Mouse (Mus musculus) hindbrain, embryonic 14.5 days (tissue): ENCODE measurements around the gene Shroom2. TPM values are rescaled to one million over a fixed set of nuclear protein-coding genes. Genes with fewer than 3 reads are reported as not detected.

Source experiments
- ATAC-seq: fragments of 200-750 bp; cut with Nextera tagmentation; 2 replicates; pipeline ENCODE4 v1.8.0; 2017; ENCODE audit warnings: moderate number of reproducible peaks, mild to moderate bottlenecking, moderate TSS enrichment, moderate library complexity; ENCODE audit not compliant: low FRiP score
- DNase-seq: peaks from one replicate; pipeline ENCODE4 v3.0.0-alpha.2; 2015; ENCODE audit warnings: low spot score
- H3K27ac ChIP-seq: fragments of 300-500 bp; sonication (generic); 2 replicates; pipeline ENCODE4 v1.5.1; 2014; ENCODE audit warnings: mild to moderate bottlenecking, moderate library complexity
- H3K27me3 ChIP-seq: fragments of 300-500 bp; sonication (generic); 2 replicates; pipeline ENCODE4 v1.6.1; 2014; ENCODE audit warnings: mild to moderate bottlenecking, low read length, mixed read lengths; ENCODE audit not compliant: control insufficient read depth, insufficient read depth
- H3K36me3 ChIP-seq: fragments of 300-500 bp; sonication (generic); replicated peaks from 2 replicates; pipeline ENCODE4 v1.6.1; 2014; ENCODE audit not compliant: control insufficient read depth, insufficient read depth
- H3K4me1 ChIP-seq: fragments of 300-500 bp; sonication (generic); replicated peaks from 2 replicates; pipeline ENCODE4 v1.6.1; 2014; ENCODE audit warnings: antibody characterized with exemption, low read length, mixed read lengths; ENCODE audit not compliant: control insufficient read depth, insufficient read depth
- H3K4me2 ChIP-seq: fragments of 300-500 bp; sonication (generic); replicated peaks from 2 replicates; pipeline ENCODE4 v1.6.1; 2014; ENCODE audit warnings: mild to moderate bottlenecking, moderate library complexity
- H3K4me3 ChIP-seq: fragments of 300-500 bp; sonication (generic); replicated peaks from 2 replicates; pipeline ENCODE4 v1.5.1; 2014; ENCODE audit warnings: mild to moderate bottlenecking, low read length
- H3K9ac ChIP-seq: fragments of 300-500 bp; sonication (generic); 2 replicates; pipeline ENCODE4 v1.6.1; 2014
- H3K9me3 ChIP-seq: fragments of 300-500 bp; sonication (generic); 2 replicates; pipeline ENCODE4 v1.6.1; 2016; ENCODE audit warnings: low read length; ENCODE audit not compliant: control insufficient read depth
- WGBS: fragments of 180-500 bp; shearing (Covaris S2); extraction: QIAGEN DNeasy Blood & Tissue Kit; methylation state at CpG from one replicate; pipeline ENCODE4 v1.1.7; 2014; 5-methylcytosine and 5-hydroxymethylcytosine counted together
- polyA plus RNA-seq: library from polyadenylated mRNA; unstranded; fragments of >200 nt; fragmentation: Nextera tagmentation; extraction: Ambion mirVana; gene quantifications from 2 replicates; pipeline ENCODE4 v1.2.1, GENCODE M21; 2014

Gene Shroom2
- polyA plus RNA-seq, 1 experiment from 2014 or later: 133 TPM

GRCm38 (mm10) chrX:152657363-152658036 lies 111.8 kb downstream of the Shroom2 start:
- Histone ChIP-seq H3K36me3 (no peaks in the 10 kb centered on the region), H3K27me3 (peaks cover 60% of the 10 kb centered on the region), H3K4me2 (no peak overlapping the region), H3K4me3 (no peak overlapping the region), H3K27ac (no peak overlapping the region), H3K9me3 (no peaks in the 10 kb centered on the region), H3K4me1 (no peaks in the 10 kb centered on the region), H3K9ac (no peak overlapping the region)
- ATAC-seq (no peak), DNase-seq (no peak)
- 36% methylated on average over 4 of the region's 4 CpGs for WGBS

DNA sequence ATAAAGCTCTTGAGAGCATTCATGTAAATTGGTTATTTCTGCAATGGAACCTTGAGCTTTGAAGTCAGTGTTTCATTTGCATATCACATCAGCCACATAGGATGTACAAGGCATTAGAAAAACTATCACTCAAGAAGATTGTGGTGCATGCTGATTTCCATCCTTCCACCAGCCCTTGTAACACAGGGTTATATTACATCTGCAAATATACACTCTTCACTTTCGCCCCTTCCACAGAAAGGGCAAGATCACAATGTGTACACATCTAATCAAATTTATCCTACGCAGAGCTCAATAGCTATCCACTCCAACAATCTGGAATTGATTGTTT lies 112.7 kb downstream of the Shroom2 start:
- peaks cover 63% of the 10 kb centered on the region for H3K27me3 ChIP-seq
- no peak overlapping the region for H3K4me3 ChIP-seq
- H3K4me1 ChIP-seq: no peaks in the 10 kb centered on the region
- ATAC-seq (no peak), DNase-seq (no peak)
- WGBS: 76% methylated on average over 2 of the region's 2 CpGs
- peak overlapping the region; percentile 70; the same call in 1 of the 2 replicates for H3K27ac ChIP-seq
- H3K9me3 ChIP-seq: no peaks in the 10 kb centered on the region
- no peak overlapping the region for H3K4me2 ChIP-seq
- no peak overlapping the region for H3K9ac ChIP-seq
- no peaks in the 10 kb centered on the region for H3K36me3 ChIP-seq

DNA sequence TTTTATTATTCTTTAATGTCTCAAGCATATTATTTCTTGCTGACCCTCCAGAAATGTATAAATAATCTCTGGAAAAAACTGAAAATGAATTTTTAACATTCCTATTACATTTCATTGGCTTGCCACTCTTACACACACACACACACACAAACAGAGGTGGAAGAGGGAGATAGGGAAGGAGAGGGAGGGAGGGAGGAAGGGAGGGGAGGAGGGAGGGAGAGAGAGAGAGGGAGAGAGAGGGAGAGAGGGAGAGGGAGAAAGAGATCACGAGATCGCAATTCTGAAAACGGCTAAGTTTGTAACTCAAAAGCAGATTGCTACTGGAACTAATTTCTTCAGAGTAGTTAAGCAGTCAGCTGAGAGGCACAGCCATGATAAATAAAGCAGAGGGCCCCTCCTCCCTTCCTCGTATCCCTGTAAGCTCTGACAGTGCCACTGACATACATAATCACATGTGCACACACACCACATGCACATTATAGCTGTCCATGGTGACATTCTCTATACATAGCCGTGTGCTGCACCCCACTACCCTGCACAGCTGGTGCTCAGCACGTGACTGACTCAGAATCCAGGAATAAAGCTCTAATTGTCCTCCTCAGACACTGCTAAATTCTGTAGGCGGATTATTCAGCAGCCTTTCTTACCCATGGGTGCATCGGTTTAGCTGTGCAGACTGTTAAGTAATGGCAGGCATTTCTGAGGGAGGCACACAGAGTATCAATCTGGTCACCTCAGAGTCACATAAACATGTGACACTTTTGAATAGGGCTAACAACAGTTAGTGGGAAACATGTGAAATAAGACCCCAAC lies 113.3 kb downstream of the Shroom2 start:
- peak overlapping the region; percentile 70 for H3K27ac ChIP-seq
- no peaks in the 10 kb centered on the region for H3K36me3 ChIP-seq
- H3K4me3 ChIP-seq: no peak overlapping the region
- DNase-seq (peak; percentile 29), ATAC-seq (peak; percentile 93)
- H3K9ac ChIP-seq: no peak overlapping the region
- no peaks in the 10 kb centered on the region for H3K4me1 ChIP-seq
- H3K4me2 ChIP-seq: peak overlapping the region; percentile 30
- 28% methylated on average over 8 of the region's 8 CpGs for WGBS
- peaks cover 65% of the 10 kb centered on the region for H3K27me3 ChIP-seq
- no peaks in the 10 kb centered on the region for H3K9me3 ChIP-seq

GRCm38 (mm10) chrX:152652676-152653075 lies 116.6 kb downstream of the Shroom2 start:
- Histone ChIP-seq H3K27me3 (peaks cover 53% of the 10 kb centered on the region), H3K9ac (no peak overlapping the region), H3K27ac (no peak overlapping the region), H3K9me3 (no peaks in the 10 kb centered on the region), H3K4me3 (no peak overlapping the region), H3K4me1 (no peaks in the 10 kb centered on the region), H3K36me3 (no peaks in the 10 kb centered on the region), H3K4me2 (no peak overlapping the region)
- no peak for ATAC-seq
- DNase-seq: no peak
- 76% methylated on average over 2 of the region's 2 CpGs for WGBS

GRCm38 (mm10) chrX:152644827-152645226 lies 124.4 kb downstream of the Shroom2 start:
- H3K4me3 ChIP-seq: no peak overlapping the region
- no peaks in the 10 kb centered on the region for H3K9me3 ChIP-seq
- H3K4me1 ChIP-seq: no peaks in the 10 kb centered on the region
- 26% methylated on average over 4 of the region's 4 CpGs for WGBS
- H3K36me3 ChIP-seq: no peaks in the 10 kb centered on the region
- H3K4me2 ChIP-seq: peak overlapping the region; percentile 49
- peaks cover 29% of the 10 kb centered on the region for H3K27me3 ChIP-seq
- H3K9ac ChIP-seq: no peak overlapping the region
- ATAC-seq (no peak), DNase-seq (no peak)
- H3K27ac ChIP-seq: no peak overlapping the region

GRCm38 (mm10) chrX:152643679-152644638 lies 125.3 kb downstream of the Shroom2 start:
- ATAC-seq (peak; percentile 77; the same call in 1 of the 2 replicates), DNase-seq (peak; percentile 40)
- peaks cover 27% of the 10 kb centered on the region for H3K27me3 ChIP-seq
- H3K9ac ChIP-seq: peak overlapping the region; percentile 68
- no peaks in the 10 kb centered on the region for H3K4me1 ChIP-seq
- peak overlapping the region; percentile 49 for H3K4me2 ChIP-seq
- no peaks in the 10 kb centered on the region for H3K9me3 ChIP-seq
- 21% methylated on average over 11 of the region's 11 CpGs for WGBS
- peak overlapping the region; percentile 40 for H3K4me3 ChIP-seq
- peak overlapping the region; percentile 87 for H3K27ac ChIP-seq
- H3K36me3 ChIP-seq: no peaks in the 10 kb centered on the region

GRCm38 (mm10) chrX:152643201-152643600 lies 126.1 kb downstream of the Shroom2 start:
- Histone ChIP-seq H3K27me3 (peaks cover 23% of the 10 kb centered on the region), H3K9me3 (no peaks in the 10 kb centered on the region), H3K36me3 (no peaks in the 10 kb centered on the region), H3K27ac (peak overlapping the region; percentile 87), H3K4me1 (no peaks in the 10 kb centered on the region), H3K4me2 (peak overlapping the region; percentile 49), H3K9ac (peak overlapping the region; percentile 68), H3K4me3 (peak overlapping the region; percentile 40)
- DNase-seq: peak; percentile 43
- ATAC-seq: 0 out of 2 replicates have a peak, but pooled peaks have one; percentile 59

DNA sequence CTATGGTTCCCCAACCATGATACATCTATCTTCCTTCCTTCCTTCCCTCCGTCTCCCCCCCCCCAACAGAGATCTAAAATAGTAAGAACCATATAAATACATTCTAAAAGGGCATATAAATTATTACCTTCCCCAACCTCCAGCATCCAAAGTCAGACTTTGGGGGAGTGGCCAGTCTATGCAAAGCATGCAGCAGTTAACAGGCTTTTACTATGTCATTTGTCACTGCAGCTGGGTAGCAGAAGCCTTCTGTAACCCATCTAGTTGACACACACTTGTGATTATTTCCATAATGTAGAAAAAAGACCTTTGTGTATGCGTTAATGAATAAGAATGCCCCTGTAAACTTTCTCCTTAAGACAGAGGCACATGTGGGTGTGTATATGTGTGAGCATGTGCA lies 126.6 kb downstream of the Shroom2 start:
- ATAC-seq (no peak), DNase-seq (no peak)
- no peaks in the 10 kb centered on the region for H3K9me3 ChIP-seq
- H3K9ac ChIP-seq: peak overlapping the region; percentile 40; the same call in 1 of the 2 replicates
- 51% methylated on average over 2 of the region's 2 CpGs for WGBS
- H3K4me3 ChIP-seq: peak overlapping the region; percentile 40
- no peaks in the 10 kb centered on the region for H3K36me3 ChIP-seq
- no peaks in the 10 kb centered on the region for H3K4me1 ChIP-seq
- H3K27ac ChIP-seq: no peak overlapping the region
- peaks cover 20% of the 10 kb centered on the region for H3K27me3 ChIP-seq
- H3K4me2 ChIP-seq: peak overlapping the region; percentile 49

DNA sequence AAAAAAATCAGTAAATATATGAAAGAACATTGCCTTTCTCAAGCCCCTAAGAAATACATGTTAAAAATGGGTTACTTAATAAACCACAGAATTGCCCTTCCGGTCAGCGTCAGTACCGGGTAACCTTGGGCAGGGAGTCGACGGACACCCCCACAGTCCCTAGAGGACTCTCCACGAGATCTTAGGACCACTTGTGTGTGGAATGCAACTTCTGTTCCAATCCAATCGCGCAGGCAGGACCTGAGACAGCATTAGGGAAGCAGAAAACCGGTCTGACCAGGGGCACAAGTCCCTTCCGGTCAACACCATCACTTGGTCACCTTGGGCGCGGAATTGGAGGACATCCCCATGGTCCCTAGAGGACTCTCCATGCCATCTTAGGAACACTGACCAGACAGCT lies 133.9 kb downstream of the Shroom2 start:
- Histone ChIP-seq H3K36me3 (no peaks in the 10 kb centered on the region), H3K27me3 (peaks cover 23% of the 10 kb centered on the region; the same call in 1 of the 2 replicates), H3K4me3 (no peak overlapping the region), H3K27ac (no peak overlapping the region), H3K9ac (no peak overlapping the region), H3K4me2 (no peak overlapping the region), H3K4me1 (no peaks in the 10 kb centered on the region), H3K9me3 (no peaks in the 10 kb centered on the region)
- DNase-seq (no peak), ATAC-seq (no peak)
- WGBS: 95% methylated on average over 12 of the region's 12 CpGs
